Mouse (Mus musculus): ENCODE measurements around the gene Csrp3.

GRCm38 (mm10) chr7:48858257-48858656, 10.4 kb upstream of the Csrp3 start:
- TF ChIP-seq CTCF (IDR thresholded peaks at IDR 0.05) (no peak), POLR2A (IDR thresholded peaks at IDR 0.05; ENCODE audit: insufficient read depth, low read depth, low read length) (no peak)

Data from heart, adult 2 months (tissue).